Mouse (Mus musculus): ENCODE measurements around the gene Btg1.

GRCm38 (mm10) chr10:96627332-96627731 is 10.5 kb downstream of the Btg1 start:
- TF ChIP-seq POLR2A (IDR thresholded peaks at IDR 0.05; ENCODE audit: insufficient read depth, low read depth, low read length) (no peak), CTCF (IDR thresholded peaks at IDR 0.05; ENCODE audit: insufficient read depth, low read depth, low read length) (no peak)
